Mouse (Mus musculus): ENCODE measurements around the gene Hk2.

The Hk2 gene

DNA sequence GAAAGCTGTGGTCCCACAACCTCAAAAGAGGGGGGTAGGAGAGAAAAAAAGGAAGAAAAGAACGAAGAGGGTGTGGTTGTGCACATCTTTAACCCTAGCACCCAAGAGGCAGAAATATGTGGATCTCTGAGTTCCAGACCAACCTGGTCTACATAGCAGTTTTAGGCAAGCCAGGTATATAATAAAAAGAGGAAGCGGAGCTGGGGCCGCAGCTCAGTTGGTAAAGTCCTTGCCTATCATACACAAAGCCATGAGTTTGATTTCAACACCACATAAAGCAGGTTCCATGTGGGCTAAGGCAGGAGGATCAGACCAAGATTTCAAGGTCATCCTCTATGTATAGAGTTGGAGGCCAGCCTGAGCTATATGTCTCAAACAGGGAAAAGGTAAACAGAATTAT, 4.0 kb downstream of the Hk2 start:
- no peak for DNase-seq (ENCODE audit: low read depth, low spot score)

DNA sequence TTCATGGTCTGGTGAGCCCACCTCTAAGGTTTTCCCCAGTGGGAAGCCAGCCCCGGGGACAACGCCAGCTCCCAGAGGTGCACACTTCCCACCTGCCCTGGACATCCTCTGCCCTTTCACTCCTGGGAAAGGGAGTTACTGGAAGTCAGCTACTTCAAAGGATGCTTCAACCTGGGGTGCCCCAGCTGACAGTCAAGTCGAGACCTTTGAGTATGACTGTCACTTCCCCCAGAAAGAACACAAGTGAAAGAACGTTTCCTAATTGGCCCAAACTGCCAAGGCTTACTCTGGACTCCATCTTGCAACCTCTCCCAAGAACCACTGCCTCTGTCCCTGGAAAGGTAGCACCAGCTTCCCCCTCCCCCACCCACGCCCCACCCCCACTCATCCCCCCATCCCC, 4.5 kb downstream of the Hk2 start:
- DNase-seq (ENCODE audit: low read depth, low spot score): no peak

DNA sequence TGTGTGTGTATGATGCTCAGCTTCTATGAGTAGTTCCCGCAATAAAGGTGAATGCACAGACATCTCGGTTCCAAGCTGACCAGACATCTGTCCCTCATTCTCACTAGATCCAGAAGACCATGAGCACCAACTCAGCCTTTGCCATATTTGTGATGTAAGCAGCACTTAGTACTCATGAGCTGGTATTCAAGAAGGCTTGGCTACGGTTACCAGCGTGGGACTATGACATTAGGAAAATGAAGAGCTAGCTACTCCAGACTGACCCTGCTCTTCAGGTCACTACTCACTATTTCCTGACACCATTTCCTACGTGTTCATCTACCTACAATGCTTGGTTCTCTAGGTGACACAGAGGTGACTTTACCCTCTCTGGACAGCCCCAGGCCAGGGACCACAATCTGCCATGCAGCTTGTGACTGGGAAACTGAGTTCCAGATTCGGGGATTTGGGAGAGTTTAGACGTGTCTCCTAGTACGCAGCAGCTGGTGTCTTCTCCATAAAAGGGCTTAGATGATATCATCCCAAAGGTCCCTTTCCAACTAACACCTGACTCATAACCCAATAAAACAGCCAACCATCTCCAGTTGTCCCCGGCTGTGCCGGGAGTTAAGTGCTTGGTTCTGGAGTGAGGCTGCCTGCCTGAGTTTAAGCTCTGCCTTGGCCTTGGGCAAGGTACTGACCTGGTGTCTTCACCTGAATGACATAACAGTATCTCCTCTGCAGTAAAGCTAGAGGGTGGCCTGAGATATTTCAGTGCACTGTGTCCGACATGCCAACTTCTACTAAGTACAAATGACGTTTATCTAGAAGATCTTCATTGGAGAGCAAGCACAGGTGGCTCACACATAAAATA, 6.3 kb downstream of the Hk2 start:
- no peak for DNase-seq (ENCODE audit: low read depth, low spot score)

DNA sequence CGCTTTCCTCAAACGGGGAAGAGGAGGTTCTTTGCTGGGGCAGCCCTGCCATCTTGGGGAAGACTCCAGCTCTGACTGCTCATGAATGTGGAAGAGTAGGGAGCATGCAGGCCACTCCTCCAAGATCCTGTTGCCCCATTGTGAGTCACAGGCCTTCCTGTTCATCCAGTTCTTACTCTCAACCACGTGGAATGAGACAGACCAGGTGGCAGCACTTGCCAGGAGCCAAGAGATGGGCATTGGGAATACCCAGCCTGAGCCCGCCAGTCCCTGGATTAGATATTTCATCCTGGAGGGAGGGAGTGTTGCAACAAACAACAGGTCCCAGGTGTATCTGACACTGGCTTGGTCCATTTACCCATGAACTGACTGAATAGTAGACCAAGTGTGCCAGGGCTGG, 7.6 kb downstream of the Hk2 start:
- DNase-seq (ENCODE audit: low read depth, low spot score): no peak

DNA sequence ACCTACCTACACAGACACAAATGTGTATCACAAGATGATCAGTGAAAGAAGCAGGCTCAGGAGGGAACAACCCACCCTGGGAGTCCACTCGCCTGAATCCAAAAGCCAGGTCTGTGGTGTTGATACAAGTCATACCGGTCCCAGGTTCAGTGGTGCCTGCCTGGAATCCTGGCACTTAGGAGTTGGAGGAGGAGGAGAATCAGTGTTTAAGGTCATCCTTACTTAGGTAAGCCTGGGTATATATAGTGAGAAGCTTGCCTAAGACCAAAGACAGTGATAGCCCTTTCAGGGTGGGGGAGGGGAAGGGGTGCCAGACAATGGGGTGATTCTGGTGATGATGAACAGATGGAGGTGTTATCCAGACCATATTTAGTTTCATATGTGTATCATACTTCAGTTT, 9.0 kb downstream of the Hk2 start:
- no peak for DNase-seq (ENCODE audit: low read depth, low spot score)

DNA sequence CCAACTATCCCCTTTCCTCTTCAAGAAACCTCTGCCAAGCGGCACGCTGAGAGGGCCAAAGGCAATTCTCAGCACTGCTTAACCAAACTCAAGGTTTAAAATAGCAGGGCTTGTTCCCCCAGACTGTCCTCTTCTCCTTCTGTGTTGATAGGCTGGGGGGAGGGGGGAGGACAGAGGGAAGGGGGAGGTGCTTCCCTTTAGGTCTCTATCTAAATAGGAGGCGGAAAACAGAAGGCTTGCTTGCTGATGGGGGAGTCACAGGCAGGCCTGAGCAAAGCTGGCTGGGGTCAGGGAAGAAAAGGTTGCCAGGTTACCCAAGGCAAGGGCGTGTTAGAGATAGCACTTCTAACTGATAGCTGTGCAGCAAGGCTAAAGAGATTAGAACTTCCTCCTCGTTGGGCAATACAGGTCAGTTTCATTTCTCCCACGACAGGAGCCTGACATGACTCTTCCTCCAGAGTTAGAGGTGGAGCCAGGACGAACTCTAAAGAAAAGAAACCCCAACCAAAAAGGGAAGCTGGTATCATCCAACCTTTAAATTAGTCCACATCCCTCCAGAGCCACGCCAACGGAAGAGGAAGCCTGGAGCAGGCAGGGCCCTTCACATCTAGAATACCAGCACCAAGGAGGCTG, 10.3 kb downstream of the Hk2 start:
- DNase-seq (ENCODE audit: low read depth, low spot score): no peak

DNA sequence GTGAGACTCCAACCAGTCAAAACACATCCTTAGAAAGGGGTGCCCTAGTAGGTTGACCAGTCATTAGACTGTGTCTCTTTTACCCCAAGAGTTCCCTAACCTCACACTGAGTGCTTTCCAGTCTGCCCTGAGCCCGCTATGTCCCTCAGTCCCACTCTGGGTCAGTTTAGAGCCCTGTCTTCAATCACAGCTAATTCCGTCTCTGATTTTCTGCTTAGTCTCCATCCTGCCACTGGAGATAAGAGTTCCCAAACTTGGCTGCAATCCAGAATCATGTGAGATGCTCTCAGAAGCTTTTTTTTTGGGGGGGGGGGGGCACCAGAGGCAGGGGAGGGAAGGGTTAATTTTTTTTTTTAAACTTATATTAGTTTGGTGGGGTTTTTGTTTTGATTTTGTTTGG, 11.5 kb downstream of the Hk2 start:
- DNase-seq (ENCODE audit: low read depth, low spot score): no peak

DNA sequence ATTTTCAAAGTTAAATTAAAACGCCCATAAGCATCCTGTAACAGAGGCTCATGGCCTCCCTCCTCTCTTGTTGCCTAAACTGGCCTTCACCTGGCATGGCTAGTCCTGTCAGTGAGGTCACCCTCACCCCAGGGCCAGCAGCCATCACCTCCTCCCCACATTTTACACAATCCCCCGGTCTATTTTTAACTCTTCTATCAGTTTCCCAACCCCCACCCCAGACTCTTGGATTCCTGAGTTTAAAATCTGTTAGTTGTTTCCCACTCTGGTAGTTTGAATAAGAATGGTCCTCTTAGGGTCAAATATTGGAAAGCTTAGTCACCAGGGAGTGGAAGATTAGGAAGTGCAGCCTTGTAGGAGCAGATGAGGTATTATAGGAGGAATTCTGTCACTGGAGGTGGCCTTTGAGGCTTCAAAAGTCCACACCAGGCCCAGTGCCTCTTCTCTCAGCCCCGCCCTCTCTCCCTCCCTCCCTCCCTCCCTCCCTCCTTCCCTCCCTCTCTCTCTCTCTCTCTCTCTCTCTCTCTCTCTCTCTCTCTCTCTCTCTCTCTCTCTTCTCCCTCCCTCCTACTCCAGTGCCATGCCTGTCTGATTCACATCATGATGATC, 13.4 kb downstream of the Hk2 start:
- DNase-seq (ENCODE audit: low read depth, low spot score): no peak

DNA sequence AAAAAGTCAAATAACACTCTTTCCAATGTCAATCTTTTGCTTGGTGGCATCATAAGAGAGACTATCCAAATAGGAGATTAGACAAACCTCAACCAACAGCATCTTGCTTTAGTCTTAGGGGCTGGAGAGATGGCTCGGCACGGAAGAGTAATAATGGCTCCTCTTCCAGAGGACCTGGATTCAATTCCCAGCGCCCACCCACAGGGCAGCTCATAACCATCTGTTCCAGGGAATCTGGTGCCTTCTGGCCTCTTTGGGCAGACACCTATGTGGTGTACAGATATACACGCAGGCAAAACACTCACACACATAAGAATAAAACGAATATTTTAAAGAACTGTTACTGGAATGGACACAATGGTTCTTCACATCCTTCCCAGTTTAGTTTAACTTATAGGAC, 15.0 kb downstream of the Hk2 start:
- no peak for DNase-seq (ENCODE audit: low read depth, low spot score)

DNA sequence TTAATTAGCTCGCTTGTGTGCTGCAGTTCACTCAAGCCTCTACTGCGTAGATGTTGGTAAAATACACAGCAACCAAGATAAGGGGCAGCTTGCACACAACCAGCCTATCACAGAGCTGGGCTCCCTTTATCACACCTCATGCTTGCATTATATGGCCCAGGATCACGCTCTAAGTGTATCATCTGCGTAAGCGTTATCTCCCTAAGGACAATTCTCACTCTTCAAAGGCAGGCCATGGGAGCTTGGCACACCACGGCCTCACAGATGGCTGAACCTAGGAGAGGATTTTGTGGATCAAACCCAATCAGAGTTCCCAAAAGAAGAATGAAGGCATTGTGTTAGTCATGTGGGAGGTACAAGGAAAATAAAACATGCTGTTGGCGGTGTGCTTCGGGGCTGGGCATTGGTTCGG, 17.4 kb downstream of the Hk2 start:
- no peak for DNase-seq (ENCODE audit: low read depth, low spot score)

DNA sequence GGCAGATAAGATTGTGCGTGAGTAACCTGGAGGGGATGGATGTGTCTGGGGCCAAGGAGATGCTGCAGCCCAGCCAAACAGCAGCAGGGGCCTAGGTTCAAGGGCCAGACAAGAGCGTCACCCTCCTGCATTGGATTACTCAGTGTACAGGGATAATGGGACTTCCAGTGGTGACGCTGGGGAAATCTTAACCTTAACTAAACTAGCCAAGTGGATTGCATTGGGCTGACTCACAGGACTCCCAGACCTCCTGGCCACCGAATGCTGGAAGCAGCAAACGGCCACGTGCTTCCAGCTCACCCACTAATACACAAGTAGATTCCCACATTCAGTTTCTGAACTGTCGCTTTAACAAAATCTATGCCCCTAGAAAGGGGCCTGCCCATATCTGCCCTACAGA, 18.0 kb downstream of the Hk2 start:
- no peak for DNase-seq (ENCODE audit: low read depth, low spot score)

DNA sequence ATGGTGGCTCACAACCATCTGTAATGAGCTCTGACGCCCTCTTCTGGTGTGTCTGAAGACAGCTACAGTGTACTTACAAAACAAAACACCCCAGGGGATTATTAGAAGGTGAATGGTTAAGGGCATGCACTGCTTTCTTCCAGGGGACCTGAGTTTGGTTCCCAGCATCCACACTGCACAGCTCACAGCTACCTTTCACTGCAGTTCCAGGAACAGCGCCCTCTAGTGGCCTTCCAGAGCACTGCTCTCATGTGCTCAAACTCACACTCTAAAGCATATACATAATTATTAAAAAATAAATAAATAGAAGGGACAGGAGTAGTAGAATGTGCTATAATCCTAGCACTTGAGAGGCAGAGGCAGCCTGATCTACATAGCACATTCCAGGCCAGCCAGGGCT, 18.9 kb downstream of the Hk2 start:
- DNase-seq (ENCODE audit: low read depth, low spot score): no peak

DNA sequence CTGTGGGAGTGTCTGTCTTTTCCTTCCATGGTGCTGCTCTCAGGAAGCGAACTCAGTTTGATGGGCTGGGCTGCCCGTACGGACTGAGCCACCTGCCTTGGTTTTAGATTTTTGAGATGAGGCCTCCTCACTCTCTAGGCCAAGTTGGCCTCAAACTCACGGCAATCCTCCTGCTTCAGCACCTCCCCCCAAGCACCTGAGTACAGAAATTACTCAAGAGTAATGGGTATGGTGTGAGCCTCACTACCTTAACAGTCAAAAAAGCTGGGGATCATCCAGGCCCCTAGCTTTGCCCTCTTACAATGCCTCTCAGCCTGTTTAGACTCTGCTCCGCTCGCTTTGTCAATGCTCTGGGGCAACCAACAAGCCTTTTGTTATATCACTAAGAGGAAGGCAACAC, 19.5 kb downstream of the Hk2 start:
- no peak for DNase-seq (ENCODE audit: low read depth, low spot score)

DNA sequence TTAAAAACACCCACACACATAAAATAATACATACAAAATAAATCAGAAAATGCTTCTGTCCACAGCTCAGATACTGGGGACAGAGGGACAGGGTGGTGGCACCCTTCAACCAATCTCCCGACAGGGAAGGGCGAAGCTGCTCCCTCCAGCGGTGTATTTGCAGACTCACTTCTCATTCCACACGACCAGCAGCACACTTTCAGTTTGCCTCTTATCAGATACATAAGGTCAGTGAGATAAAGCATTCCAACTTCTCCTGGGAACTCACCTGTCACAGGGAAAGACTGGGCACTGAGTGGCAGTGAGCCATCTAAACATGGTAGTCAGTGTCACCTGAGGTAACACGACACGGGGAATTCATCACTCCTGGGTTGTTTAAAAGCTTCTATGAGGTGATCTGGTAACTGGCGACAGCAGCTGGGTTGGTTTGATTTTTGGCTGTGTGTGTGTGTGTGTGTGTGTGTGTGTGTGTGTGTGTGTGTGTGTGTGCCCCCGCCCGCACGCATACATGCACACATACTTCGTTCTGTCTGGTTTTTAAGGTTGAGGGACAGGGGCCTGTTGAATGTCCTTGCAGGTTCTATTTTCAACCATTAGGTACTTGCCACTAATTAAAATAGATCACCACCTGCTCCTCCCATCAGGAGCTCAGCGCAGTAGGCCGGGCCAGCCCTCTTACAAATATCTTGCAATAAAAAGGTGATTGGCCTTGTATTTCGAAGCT, 20.5 kb downstream of the Hk2 start:
- DNase-seq (ENCODE audit: low read depth, low spot score): no peak

DNA sequence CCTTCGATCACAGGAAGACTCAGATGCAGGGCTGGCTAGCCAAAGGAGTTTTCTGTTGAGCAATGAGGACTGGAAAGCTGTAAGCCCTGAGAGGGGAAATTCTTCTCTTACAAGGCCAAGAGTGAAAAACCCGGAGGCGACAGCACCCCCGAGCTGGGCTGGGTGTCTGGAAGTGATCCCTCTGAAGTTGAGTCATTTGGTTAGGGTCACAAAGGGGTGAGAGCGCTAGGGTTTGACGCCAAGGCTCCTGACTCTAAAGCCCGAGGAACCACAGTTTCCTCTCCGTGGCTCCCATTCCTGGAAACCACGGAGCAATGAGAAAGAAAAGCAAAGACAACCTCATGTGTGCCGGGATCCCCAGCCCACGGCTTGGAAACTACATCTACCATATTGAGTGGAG, 21.2 kb downstream of the Hk2 start:
- DNase-seq (ENCODE audit: low read depth, low spot score): no peak

DNA sequence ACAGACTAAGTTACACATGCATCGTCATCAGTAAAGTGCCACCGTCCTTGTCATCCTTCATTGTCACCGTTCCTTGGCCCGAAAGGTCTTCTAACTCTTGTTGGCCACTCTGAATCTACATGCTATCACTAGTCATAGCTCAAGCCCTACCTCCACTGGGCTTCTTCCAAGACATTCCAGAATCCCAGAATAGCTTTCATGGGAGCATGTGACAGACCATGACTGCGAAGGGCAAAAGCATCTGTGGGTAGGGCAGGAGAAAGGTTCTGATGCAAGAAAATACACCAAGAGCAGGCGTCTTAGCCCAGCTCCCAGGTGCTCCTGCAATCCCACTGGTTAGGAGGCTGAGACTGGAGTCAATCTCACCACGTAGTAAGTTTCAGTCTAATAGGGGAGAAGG, 22.5 kb downstream of the Hk2 start:
- DNase-seq (ENCODE audit: low read depth, low spot score): no peak

DNA sequence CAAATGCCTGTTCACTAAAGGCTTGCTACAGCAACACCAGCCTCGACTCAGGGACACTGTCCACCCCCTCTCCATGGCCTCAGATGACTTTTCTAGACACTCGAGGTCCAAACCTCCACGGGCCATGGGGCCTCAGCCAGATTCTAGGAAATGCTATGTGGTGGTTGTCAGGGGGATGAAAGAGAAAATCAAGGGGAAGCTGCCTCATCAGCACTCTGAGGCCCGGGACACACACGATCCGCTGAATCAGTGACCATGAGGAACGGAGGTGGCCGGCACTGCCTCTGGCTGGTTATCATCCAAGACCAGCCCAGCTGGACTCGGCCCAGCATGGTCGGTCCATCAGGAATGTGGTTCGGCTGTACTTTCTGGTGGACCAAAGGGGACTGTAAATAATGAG, 23.2 kb downstream of the Hk2 start:
- DNase-seq (ENCODE audit: low read depth, low spot score): no peak

DNA sequence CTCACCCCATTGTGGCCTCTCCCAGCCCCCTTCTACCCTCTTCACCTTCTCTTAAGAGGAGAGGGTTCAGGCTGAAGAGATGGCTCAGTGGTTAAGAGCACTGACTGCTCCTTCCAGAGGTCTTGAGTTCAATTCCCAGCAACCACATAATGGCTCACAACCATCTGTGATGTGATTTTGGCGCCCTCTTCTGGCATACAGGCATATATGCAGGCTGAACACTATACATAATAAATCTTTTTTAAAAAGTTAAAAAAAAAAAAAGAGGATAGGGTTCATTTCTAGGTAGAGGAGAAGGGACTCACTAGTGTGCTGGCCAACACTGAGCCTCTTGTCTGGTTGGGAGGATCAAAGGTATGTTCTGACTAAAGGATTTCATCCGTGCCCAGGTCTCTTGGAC, 24.2 kb downstream of the Hk2 start:
- no peak for DNase-seq (ENCODE audit: low read depth, low spot score)

DNA sequence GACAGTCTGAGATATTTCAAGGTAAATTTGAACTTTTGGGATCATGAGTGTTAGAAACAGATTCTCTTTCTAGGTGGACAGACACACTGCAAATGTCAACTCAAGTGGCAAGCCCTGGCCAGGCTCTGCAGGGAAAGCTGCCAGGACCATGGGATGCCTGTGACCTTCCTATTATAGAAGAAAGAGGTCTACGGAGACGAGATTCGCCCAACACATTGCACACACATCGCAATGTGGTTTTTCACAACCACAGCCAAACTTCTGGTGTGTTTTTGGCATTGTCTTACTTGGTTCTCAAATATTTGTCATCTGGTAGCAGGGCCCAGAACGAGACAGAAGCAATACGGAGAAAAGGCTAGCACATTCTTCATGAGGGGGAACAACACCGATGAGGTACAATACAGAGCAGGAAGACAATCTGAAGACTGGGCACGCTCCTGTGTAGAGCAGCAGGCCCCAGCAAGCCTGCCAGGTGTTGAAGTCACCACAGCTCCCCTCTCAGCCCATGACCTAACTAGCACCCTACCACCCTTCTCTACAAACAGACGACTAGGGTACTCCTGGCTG, 26.1 kb downstream of the Hk2 start:
- no peak for DNase-seq (ENCODE audit: low read depth, low spot score)

DNA sequence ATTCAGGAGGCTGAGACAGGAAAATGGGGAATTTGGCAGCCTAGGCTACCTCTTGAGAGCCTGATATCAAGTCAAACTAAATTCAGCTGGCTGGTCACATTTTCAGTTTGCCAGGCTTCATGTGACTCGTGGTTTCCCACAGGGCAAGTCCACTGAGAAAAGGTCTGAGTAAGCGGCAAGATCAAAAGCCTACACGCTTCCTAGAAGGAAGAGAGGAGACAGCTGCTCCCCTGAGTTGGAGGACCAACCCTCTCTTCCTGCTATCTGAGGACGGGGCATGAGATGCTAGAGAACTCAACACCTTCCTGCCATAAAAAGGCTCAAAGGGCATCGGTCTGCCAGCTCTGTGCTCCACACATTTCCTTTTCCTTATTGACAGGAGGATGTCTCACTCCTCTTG, 27.2 kb downstream of the Hk2 start:
- DNase-seq (ENCODE audit: low read depth, low spot score): no peak

DNA sequence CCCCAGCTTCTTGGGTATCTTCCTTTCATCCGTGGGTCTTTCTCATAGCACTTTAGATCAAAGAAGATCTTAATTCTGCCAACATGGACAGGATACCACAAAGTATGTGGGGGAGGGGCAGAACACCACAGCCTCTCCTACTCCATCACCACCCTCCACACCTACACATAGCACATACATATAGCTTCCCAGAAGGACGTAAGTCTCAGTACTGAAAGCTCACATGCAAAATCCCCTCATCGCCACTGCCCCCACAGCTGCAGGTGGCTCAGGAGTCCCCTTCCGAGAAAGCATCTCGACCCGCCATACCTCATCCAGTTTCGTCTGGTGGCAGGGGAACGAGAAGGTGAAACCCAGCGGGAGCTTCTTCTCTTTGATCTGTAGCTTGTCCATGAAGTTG, 29.7 kb downstream of the Hk2 start:
- DNase-seq (ENCODE audit: low read depth, low spot score): no peak

DNA sequence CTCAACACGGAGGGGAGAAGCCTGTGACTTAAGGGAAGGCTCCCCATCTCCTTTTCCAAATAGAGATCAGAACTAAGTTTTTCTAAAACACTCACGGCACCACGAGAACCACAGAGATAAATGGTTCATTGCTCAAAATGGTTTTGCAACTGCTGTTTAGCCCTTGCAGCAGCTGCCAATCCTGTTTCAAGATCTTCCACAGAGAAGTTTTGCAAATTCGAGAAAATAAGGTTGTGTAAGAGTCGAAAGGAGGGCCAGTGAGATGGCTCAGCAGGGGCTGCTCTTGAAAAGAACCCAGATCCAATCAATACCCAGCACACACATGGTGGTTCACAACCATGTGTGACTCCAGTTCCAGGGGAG, 32.8 kb downstream of the Hk2 start:
- DNase-seq (ENCODE audit: low read depth, low spot score): no peak

Data from mesoderm, embryonic 11.5 days (tissue).